In genomic region chr9:75289545-75289944, GRCm38 (mm10) we compare ENCODE assay signal across 10 mouse cellular contexts. TPM values are rescaled to one million over a fixed set of nuclear protein-coding genes. Genes with fewer than 3 reads are reported as not detected.
DNase-seq lines count a peak whose midpoint lies in the region; TF ChIP-seq lines count a peak whose summit lies in the region.
"Had no signal": no experiment of that assay in that cellular context is flagged by ENCODE, and none has a peak within 500 bp of the region (broad histone marks: within the 10 kb centered on the region; RNA-seq: fewer than 3 reads in every experiment).

No protein-coding gene starts in this region.

- no peak for TF ChIP-seq POLR2A in CH12.LX (IDR thresholded peaks at IDR 0.05; ENCODE audit: low read depth, low read length)

- no peaks in the 10 kb centered on the region for H3K9me3 ChIP-seq in CH12.LX (replicated peaks; ENCODE audit: low read length)
- H3K9me3 ChIP-seq: embryonic facial prominence, embryonic 13.5 days had no signal

- dilution Hi-C loops in CH12.LX (cut with MboI; ENCODE audit: extremely low pct_ligation_motif_present, extremely low pct_unique_long_range_greater_than_20kb, low sequenced_read_pairs), result no loop called here

- in situ Hi-C loops in CH12.LX (cut with MboI; ENCODE audit: low pct_ligation_motif_present, low pct_unique_long_range_greater_than_20kb, low sequenced_read_pairs), result loop anchor here (10.0 kb wide), 1 partner anchor 235 kb away; no protein-coding TSS in a partner anchor

- peak; percentile 49 to 62 for TF ChIP-seq CTCF in CH12.LX (conservative IDR thresholded peaks at IDR 0.05 in 1 of 2, IDR thresholded peaks at IDR 0.05 in 1 of 2; ENCODE audit: low read depth in 2 of 2, low read length in 2 of 2)

- no peak overlapping the region for H3K9ac ChIP-seq in CH12.LX (ENCODE audit: insufficient read depth, low read depth)
- H3K9ac ChIP-seq: embryonic facial prominence, embryonic 13.5 days had no signal

- H3K36me3 ChIP-seq in CH12.LX (replicated peaks in 1 of 2; ENCODE audit: control insufficient read depth in 1 of 2, insufficient read depth in 1 of 2, low read length in 1 of 2), result peaks cover under 1 to 38% of the 10 kb centered on the region in 2 experiments
- H3K36me3 ChIP-seq: embryonic facial prominence, embryonic 13.5 days had no signal

- no peak; the same call in 1 of the 2 replicates for TF ChIP-seq RAD21 in CH12.LX (IDR thresholded peaks at IDR 0.05; ENCODE audit: low read depth, low read length)

- H3K4me3 ChIP-seq in CH12.LX (replicated peaks in 1 of 3; ENCODE audit: low read depth in 2 of 3, low read length in 2 of 3, poor library complexity in 1 of 3), result no peak overlapping the region
- H3K4me3 ChIP-seq: embryonic facial prominence, embryonic 13.5 days had no signal

- H3K4me1 ChIP-seq in CH12.LX (ENCODE audit: control insufficient read depth in 1 of 2, insufficient read depth in 2 of 2), result peaks cover 3 to 37% of the 10 kb centered on the region in 2 experiments
- H3K4me1 ChIP-seq: embryonic facial prominence, embryonic 13.5 days had no signal

- no peak for TF ChIP-seq EP300 in CH12.LX (IDR thresholded peaks at IDR 0.05; ENCODE audit: low read length)

- no peak overlapping the region for H3K4me2 ChIP-seq in CH12.LX (ENCODE audit: insufficient read depth, low read depth, poor library complexity, severe bottlenecking)
- H3K4me2 ChIP-seq: embryonic facial prominence, embryonic 13.5 days had no signal

- H3K27ac ChIP-seq in CH12.LX (ENCODE audit: insufficient read depth, low read depth), result no peak overlapping the region
- H3K27ac ChIP-seq: embryonic facial prominence, embryonic 13.5 days had no signal

- H3K79me2 ChIP-seq in CH12.LX (replicated peaks; ENCODE audit: control insufficient read depth, extremely low read depth, insufficient read depth, poor library complexity, severe bottlenecking), result no peaks in the 10 kb centered on the region

- H3K27me3 ChIP-seq in CH12.LX (replicated peaks), result no peaks in the 10 kb centered on the region
- H3K27me3 ChIP-seq: embryonic facial prominence, embryonic 13.5 days had no signal

- intact Hi-C loops in heart, postnatal 14 days (cut with DNase I), result loop anchor here (10.0 kb wide), 1 partner anchor 225 kb away; no protein-coding TSS in a partner anchor
- intact Hi-C loops in heart, postnatal 25 days (cut with DNase I), result no loop called here

- DNase-seq in heart, postnatal 14 days, result peak; percentile 12 to 41
- no peak for DNase-seq in heart, postnatal 25 days (ENCODE audit: low spot score)
- DNase-seq in CH12.LX (ENCODE audit: extremely low read depth) (peak; percentile 40), R1 (ENCODE audit: low read depth, low spot score) (peak; percentile 73)
- DNase-seq in lung, adult 18-20 months, result peak; percentile 18 to 38
- no peak for DNase-seq in left cerebral cortex, adult 9 months (ENCODE audit: low spot score in 2 of 2)
- DNase-seq in yolk sac, embryonic 10.5 days (ENCODE audit: low spot score), result no peak
- DNase-seq in left cerebral cortex, adult 8-10 months (ENCODE audit: low spot score in 2 of 2), result no peak

TF ChIP-seq in CH12.LX, 34 proteins besides CTCF, POLR2A, EP300 and RAD21:
- peak; percentile 32 for TF ChIP-seq SMC3 (IDR thresholded peaks at IDR 0.05; ENCODE audit: low read depth, low read length)
- TF ChIP-seq JUN (IDR thresholded peaks at IDR 0.05; ENCODE audit: insufficient read depth, low read depth, low read length), result no peak

RNA-seq across cellular contexts. Expression of gene Gnb5, which starts 16.5 kb away (rescaled TPM):
- total RNA-seq in heart, postnatal 14 days (2021), result 10 to 100 TPM; 28.0 to 29.9 TPM
- total RNA-seq in heart, postnatal 25 days (2021), result 10 to 100 TPM; 25.0 to 26.5 TPM
- total RNA-seq in CH12.LX (2012; rRNA removed) (4.4 and 6.5 TPM in 2 replicates), CH12.LX (2014; rRNA removed) (2.9 and 4.7 TPM in 2 replicates)
- 2.7 and 3.1 TPM in 2 replicates for polyA plus RNA-seq in CH12.LX (2012; ENCODE audit: insufficient read length, low read depth)
- 100 to 1,000 TPM; 162 to 190 (median 168) TPM for total RNA-seq in left cerebral cortex, adult 8-10 months (2022)

RNA-seq across cellular contexts. Expression of gene Myo5c, which starts 57.7 kb away (rescaled TPM):
- 1 to 10 TPM; 5.8 to 6.2 TPM for total RNA-seq in heart, postnatal 14 days (2021)
- 1 to 10 TPM; 5.6 to 7.1 TPM for total RNA-seq in heart, postnatal 25 days (2021)
- total RNA-seq in CH12.LX (2012; rRNA removed) (1.6 and 4.4 TPM in 2 replicates), CH12.LX (2014; rRNA removed) (3.7 and 3.8 TPM in 2 replicates)
- 4.7 and 5.2 TPM in 2 replicates for polyA plus RNA-seq in CH12.LX (2012; ENCODE audit: insufficient read length, low read depth)
- 1 to 10 TPM; 6.1 to 9.1 (median 7.6) TPM for total RNA-seq in left cerebral cortex, adult 8-10 months (2022)

RNA-seq across cellular contexts. Expression of gene Bcl2l10, which starts 58.0 kb away (rescaled TPM):
- not detected for total RNA-seq in heart, postnatal 14 days (2021)
- not detected for total RNA-seq in heart, postnatal 25 days (2021)
- total RNA-seq in CH12.LX (2012; rRNA removed) (not detected in 2 replicates), CH12.LX (2014; rRNA removed) (not detected in 2 replicates)
- polyA plus RNA-seq in CH12.LX (2012; ENCODE audit: insufficient read length, low read depth), result not detected in 2 replicates
- under 1 TPM in 1 of 4 experiments, not detected in 3; 0.53 TPM for total RNA-seq in left cerebral cortex, adult 8-10 months (2022)
- polyA plus RNA-seq: embryonic facial prominence, embryonic 13.5 days; intestine, embryonic 14.5 days had no signal

Comparison
In these comparisons a context has a peak if more than half of its experiments do, and no peak if none do; other contexts are left out.
1. DNase-seq: peak in heart, postnatal 14 days (2 of 2), CH12.LX (single experiment), R1 (single experiment) and lung, adult 18-20 months (2 of 2); none in heart, postnatal 25 days (single experiment), left cerebral cortex, adult 9 months (0 of 2), yolk sac, embryonic 10.5 days (single experiment) and left cerebral cortex, adult 8-10 months (0 of 2).
2. RNA of gene Gnb5, which starts 16.5 kb away (total RNA-seq): 162 to 190 TPM in left cerebral cortex, adult 8-10 months; 28.0 to 29.9 TPM in heart, postnatal 14 days, 25.0 to 26.5 TPM in heart, postnatal 25 days and 2.9 to 6.5 TPM in CH12.LX; every median in the first group is over 4 times any median in the second.